Mouse (Mus musculus): Measurements from ENCODE around the gene Eif2b3. TPM values are rescaled to one million over a fixed set of nuclear protein-coding genes. Genes with fewer than 3 reads are reported as not detected.

Gene Eif2b3
- polyA plus RNA-seq, 2 experiments = 30.0 to 45.0 TPM

DNA sequence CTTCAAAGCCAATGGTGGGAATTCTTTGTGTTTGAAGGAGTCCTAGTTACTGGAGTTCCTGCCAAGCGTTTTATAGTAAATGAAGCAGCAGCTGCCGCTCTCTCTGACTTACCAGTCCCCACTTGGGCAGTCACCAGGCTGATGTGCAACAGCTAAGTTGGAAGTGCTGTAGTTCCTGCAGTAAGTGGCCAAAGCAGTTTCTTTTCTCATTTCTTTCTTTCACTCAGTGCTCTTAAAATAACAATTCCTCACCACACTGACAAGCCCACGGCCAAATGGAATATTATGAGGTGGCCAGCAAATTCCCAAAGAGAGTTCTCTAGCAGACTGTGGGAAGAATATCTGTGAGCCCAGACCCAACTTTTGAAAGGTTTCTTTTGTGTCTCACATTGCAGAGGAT lies 12.1 kb upstream of the Eif2b3 start:
- Histone ChIP-seq H3K9ac (ENCODE audit: low read depth, low read length, severe bottlenecking) (no peak overlapping the region), H3K4me1 (ENCODE audit: control insufficient read depth, insufficient read depth, low read length) (no peaks in the 10 kb centered on the region), H3K36me3 (ENCODE audit: control insufficient read depth, insufficient read depth, low read length) (peaks cover 20% of the 10 kb centered on the region), H3K27ac (replicated peaks; ENCODE audit: low read depth, low read length) (no peak overlapping the region), H3K9me3 (ENCODE audit: control insufficient read depth, low read length) (no peaks in the 10 kb centered on the region), H3K4me2 (replicated peaks; ENCODE audit: low read depth, low read length, severe bottlenecking) (no peak overlapping the region), H3K27me3 (ENCODE audit: control insufficient read depth, insufficient read depth, low read length) (no peaks in the 10 kb centered on the region), H3K4me3 (replicated peaks; ENCODE audit: low read length) (no peak overlapping the region)
- ATAC-seq (ENCODE audit: low FRiP score, low read depth) = no peak
- no peak for DNase-seq (ENCODE audit: low spot score)
- 57% methylated on average over 3 of the region's 3 CpGs for WGBS
- TF ChIP-seq POLR2A (IDR thresholded peaks at IDR 0.05; ENCODE audit: borderline replicate concordance, extremely low read depth, insufficient read depth, insufficient read length) = no peak

DNA sequence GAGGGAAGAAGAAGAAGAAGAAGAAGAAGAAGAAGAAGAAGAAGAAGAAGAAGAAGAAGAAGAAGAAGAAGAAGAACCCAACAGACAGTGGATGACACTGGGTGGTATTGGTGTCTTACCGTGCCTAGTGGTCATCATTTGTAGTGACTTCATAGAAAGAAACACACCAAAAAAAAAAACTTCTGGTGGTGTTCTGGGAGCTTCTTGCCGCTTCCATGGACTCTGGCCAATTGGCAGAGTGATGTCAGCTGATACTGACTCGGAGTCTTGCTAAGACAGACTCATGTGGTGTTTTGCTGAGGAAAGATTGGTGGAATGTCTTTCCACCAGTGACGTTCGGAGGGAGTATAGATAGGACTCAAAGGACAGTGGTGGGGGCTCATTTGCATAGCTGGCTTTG lies 9.0 kb upstream of the Eif2b3 start:
- H3K4me1 ChIP-seq (ENCODE audit: control insufficient read depth, insufficient read depth, low read length) = no peaks in the 10 kb centered on the region
- no peak overlapping the region for H3K9ac ChIP-seq (ENCODE audit: low read depth, low read length, severe bottlenecking)
- H3K4me2 ChIP-seq (replicated peaks; ENCODE audit: low read depth, low read length, severe bottlenecking) = no peak overlapping the region
- 81% methylated on average over 5 of the region's 5 CpGs for WGBS
- no peak overlapping the region for H3K4me3 ChIP-seq (replicated peaks; ENCODE audit: low read length)
- H3K9me3 ChIP-seq (ENCODE audit: control insufficient read depth, low read length) = no peaks in the 10 kb centered on the region
- ATAC-seq (ENCODE audit: low FRiP score, low read depth) (no peak), DNase-seq (ENCODE audit: low spot score) (no peak)
- no peak for TF ChIP-seq POLR2A (IDR thresholded peaks at IDR 0.05; ENCODE audit: borderline replicate concordance, extremely low read depth, insufficient read depth, insufficient read length)
- H3K27ac ChIP-seq (replicated peaks; ENCODE audit: low read depth, low read length) = no peak overlapping the region
- H3K36me3 ChIP-seq (ENCODE audit: control insufficient read depth, insufficient read depth, low read length) = no peaks in the 10 kb centered on the region
- H3K27me3 ChIP-seq (ENCODE audit: control insufficient read depth, insufficient read depth, low read length) = no peaks in the 10 kb centered on the region

DNA sequence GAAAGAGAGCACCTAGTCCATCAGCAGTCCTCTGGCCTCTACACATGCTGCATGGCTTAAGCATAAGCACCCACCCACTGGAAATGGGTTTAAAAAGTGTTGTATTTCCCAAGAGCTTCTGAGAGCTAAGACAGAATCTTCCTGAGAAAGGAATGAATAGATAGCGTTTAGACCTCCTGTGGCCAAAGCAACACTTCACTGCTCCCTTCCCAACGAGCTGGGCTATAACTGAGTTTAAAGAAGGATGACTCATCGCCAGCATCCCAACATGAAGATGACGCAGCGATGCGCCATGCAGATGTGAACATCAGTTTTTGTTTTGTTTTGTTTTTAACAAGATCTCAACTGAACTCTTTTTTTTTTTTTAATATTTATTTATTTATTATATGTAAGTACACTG lies 5.6 kb upstream of the Eif2b3 start:
- H3K4me3 ChIP-seq (replicated peaks; ENCODE audit: low read length) = no peak overlapping the region
- H3K27ac ChIP-seq (replicated peaks; ENCODE audit: low read depth, low read length) = no peak overlapping the region
- no peaks in the 10 kb centered on the region for H3K27me3 ChIP-seq (ENCODE audit: control insufficient read depth, insufficient read depth, low read length)
- WGBS = 88% methylated on average over 6 of the region's 6 CpGs
- no peak overlapping the region for H3K4me2 ChIP-seq (replicated peaks; ENCODE audit: low read depth, low read length, severe bottlenecking)
- ATAC-seq (ENCODE audit: low FRiP score, low read depth) (no peak), DNase-seq (ENCODE audit: low spot score) (no peak)
- no peak for TF ChIP-seq POLR2A (IDR thresholded peaks at IDR 0.05; ENCODE audit: borderline replicate concordance, extremely low read depth, insufficient read depth, insufficient read length)
- H3K9me3 ChIP-seq (ENCODE audit: control insufficient read depth, low read length) = no peaks in the 10 kb centered on the region
- no peaks in the 10 kb centered on the region for H3K4me1 ChIP-seq (ENCODE audit: control insufficient read depth, insufficient read depth, low read length)
- no peaks in the 10 kb centered on the region for H3K36me3 ChIP-seq (ENCODE audit: control insufficient read depth, insufficient read depth, low read length)
- no peak overlapping the region for H3K9ac ChIP-seq (ENCODE audit: low read depth, low read length, severe bottlenecking)

DNA sequence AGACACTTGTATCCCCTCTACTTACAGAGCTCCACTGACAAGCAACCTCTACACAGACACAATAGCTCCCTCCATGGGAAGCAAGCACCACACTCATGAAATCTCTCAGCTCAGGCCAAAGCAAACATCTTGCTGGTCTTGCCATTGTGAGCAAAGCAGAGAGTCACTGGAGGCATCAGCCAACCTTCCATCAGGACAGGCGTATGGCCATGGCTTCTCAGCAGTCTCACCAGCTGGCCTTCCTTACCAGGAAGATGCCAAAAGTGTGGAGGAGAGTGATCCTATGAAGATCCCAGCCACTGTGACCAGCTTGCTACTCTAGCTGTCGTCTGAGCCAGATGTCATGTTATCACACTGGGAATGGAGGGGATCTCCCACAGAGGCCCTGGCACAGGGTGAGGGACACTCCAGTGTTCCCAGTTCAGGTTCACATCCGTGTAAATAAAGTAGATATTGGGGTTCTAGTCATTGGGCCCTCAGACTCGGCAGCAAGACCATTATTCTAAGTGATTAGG lies 4.2 kb upstream of the Eif2b3 start:
- no peaks in the 10 kb centered on the region; the same call in 1 of the 2 replicates for H3K4me1 ChIP-seq (ENCODE audit: control insufficient read depth, insufficient read depth, low read length)
- no peak for DNase-seq (ENCODE audit: low spot score)
- WGBS = 57% methylated on average over 4 of the region's 4 CpGs
- H3K4me3 ChIP-seq (replicated peaks; ENCODE audit: low read length) = no peak overlapping the region
- H3K36me3 ChIP-seq (ENCODE audit: control insufficient read depth, insufficient read depth, low read length) = no peaks in the 10 kb centered on the region
- H3K9me3 ChIP-seq (ENCODE audit: control insufficient read depth, low read length) = no peaks in the 10 kb centered on the region
- H3K27me3 ChIP-seq (ENCODE audit: control insufficient read depth, insufficient read depth, low read length) = no peaks in the 10 kb centered on the region
- H3K27ac ChIP-seq (replicated peaks; ENCODE audit: low read depth, low read length) = no peak overlapping the region
- no peak for TF ChIP-seq POLR2A (IDR thresholded peaks at IDR 0.05; ENCODE audit: borderline replicate concordance, extremely low read depth, insufficient read depth, insufficient read length)
- no peak for ATAC-seq (ENCODE audit: low FRiP score, low read depth)
- H3K9ac ChIP-seq (ENCODE audit: low read depth, low read length, severe bottlenecking) = no peak overlapping the region
- no peak overlapping the region for H3K4me2 ChIP-seq (replicated peaks; ENCODE audit: low read depth, low read length, severe bottlenecking)

DNA sequence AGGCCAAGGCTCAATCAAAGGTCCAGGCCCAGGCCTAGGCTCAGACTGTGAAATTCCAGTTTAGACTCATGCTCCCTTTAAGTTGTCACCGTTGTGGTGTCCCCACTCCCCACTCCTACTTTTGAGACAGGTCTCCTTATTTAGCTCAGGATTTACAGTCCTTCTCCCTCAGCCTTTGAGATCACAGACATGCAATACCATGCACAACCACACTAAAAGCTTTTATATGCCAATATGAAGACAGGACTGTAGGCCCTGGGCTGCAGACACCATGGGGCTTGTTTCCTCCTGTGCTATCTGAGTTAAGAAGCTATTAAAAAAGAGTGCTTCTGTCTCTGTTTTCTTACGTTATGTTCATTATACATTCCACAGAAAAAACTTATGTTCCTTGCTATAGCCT lies 1.5 kb upstream of the Eif2b3 start:
- WGBS = 80% methylated on average over 2 of the region's 2 CpGs
- DNase-seq (ENCODE audit: low spot score) (no peak), ATAC-seq (ENCODE audit: low FRiP score, low read depth) (no peak)
- Histone ChIP-seq H3K27ac (replicated peaks; ENCODE audit: low read depth, low read length) (no peak overlapping the region), H3K4me3 (replicated peaks; ENCODE audit: low read length) (no peak overlapping the region), H3K4me1 (ENCODE audit: control insufficient read depth, insufficient read depth, low read length) (no peaks in the 10 kb centered on the region; the same call in 1 of the 2 replicates), H3K36me3 (ENCODE audit: control insufficient read depth, insufficient read depth, low read length) (peaks cover 8% of the 10 kb centered on the region), H3K4me2 (replicated peaks; ENCODE audit: low read depth, low read length, severe bottlenecking) (no peak overlapping the region), H3K9me3 (ENCODE audit: control insufficient read depth, low read length) (no peaks in the 10 kb centered on the region), H3K27me3 (ENCODE audit: control insufficient read depth, insufficient read depth, low read length) (no peaks in the 10 kb centered on the region), H3K9ac (ENCODE audit: low read depth, low read length, severe bottlenecking) (no peak overlapping the region)
- no peak for TF ChIP-seq POLR2A (IDR thresholded peaks at IDR 0.05; ENCODE audit: borderline replicate concordance, extremely low read depth, insufficient read depth, insufficient read length)

DNA sequence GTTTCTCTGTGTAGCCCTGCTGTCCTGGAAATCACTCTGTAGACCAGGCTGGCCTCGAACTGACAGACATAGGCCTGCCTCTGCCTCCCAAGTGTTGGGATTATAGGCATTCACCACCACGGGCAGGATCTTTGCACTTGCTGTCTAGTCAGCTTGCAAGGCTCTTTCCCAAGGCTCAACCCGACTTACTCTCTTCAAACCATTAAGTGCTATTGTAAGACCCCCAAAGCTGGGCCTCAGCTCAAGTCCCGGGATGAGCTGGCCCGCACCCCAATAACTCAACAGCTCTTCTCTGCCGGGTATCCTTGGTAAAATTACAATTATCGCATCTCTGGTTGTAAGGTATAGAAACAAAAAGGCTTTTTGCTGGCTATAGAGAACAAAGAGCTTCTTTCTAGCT lies 875 bp upstream of the Eif2b3 start:
- DNase-seq (ENCODE audit: low spot score) (no peak), ATAC-seq (ENCODE audit: low FRiP score, low read depth) (no peak)
- H3K9me3 ChIP-seq (ENCODE audit: control insufficient read depth, low read length) = no peaks in the 10 kb centered on the region
- 83% methylated on average over 7 of the region's 7 CpGs for WGBS
- H3K4me3 ChIP-seq (replicated peaks; ENCODE audit: low read length) = no peak overlapping the region
- no peak for TF ChIP-seq POLR2A (IDR thresholded peaks at IDR 0.05; ENCODE audit: borderline replicate concordance, extremely low read depth, insufficient read depth, insufficient read length)
- H3K27ac ChIP-seq (replicated peaks; ENCODE audit: low read depth, low read length) = no peak overlapping the region
- H3K36me3 ChIP-seq (ENCODE audit: control insufficient read depth, insufficient read depth, low read length) = peaks cover 13% of the 10 kb centered on the region
- H3K4me1 ChIP-seq (ENCODE audit: control insufficient read depth, insufficient read depth, low read length) = no peaks in the 10 kb centered on the region; the same call in 1 of the 2 replicates
- no peak overlapping the region for H3K4me2 ChIP-seq (replicated peaks; ENCODE audit: low read depth, low read length, severe bottlenecking)
- H3K27me3 ChIP-seq (ENCODE audit: control insufficient read depth, insufficient read depth, low read length) = no peaks in the 10 kb centered on the region
- no peak overlapping the region for H3K9ac ChIP-seq (ENCODE audit: low read depth, low read length, severe bottlenecking)
